Mouse (Mus musculus) olfactory bulb, adult 2 months (tissue): ENCODE measurements at regions not wholly inside any gene's neighbourhood (a gene's known extent, or its start where the extent isn't known, plus 50 kb on each side); places are given as distances from the start of the nearest gene placed in this dataset.

Experiments
- CTCF ChIP-seq: fragments of 200-500 bp; IDR thresholded peaks from 2 replicates; pipeline ENCODE4 v1.5.1; 2012; ENCODE audit warnings: low read depth, mild to moderate bottlenecking, low read length, moderate library complexity; ENCODE audit not compliant: insufficient read depth
- POLR2A ChIP-seq: fragments of 200-500 bp; IDR thresholded peaks from 2 replicates; pipeline ENCODE4 v1.6.1; 2012; ENCODE audit warnings: mild to moderate bottlenecking, low read depth, low read length, moderate library complexity; ENCODE audit not compliant: insufficient read depth

DNA sequence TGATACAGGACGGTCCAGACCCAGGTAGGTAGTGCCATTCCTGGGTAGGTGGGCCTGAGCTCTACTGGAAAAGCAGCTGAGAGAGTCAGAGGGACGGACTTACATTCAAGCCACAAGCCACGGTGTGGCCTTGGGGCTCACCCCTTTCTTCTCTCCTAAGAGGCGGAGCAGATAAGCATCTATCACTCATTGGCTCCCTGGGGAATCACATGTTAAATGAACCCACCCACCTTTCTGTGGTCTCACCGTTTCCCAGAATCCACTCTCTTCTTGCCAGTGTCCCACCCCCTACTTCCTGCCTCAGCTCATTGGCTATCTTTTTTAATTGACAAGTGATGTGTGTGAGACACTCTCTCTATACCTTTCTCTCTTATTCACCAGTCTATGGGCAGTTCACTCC, 127.8 kb upstream of the Ubl3 start:
- no peak for TF ChIP-seq CTCF
- no peak for TF ChIP-seq POLR2A
